Comparison of ENCODE assay signal across 15 mouse cellular contexts in genomic region chr10:16893316-16893715, GRCm38 (mm10).
"Had no signal": no experiment of that assay in that cellular context is flagged by ENCODE, and none has a peak within 500 bp of the region (broad histone marks: within the 10 kb centered on the region; RNA-seq: fewer than 3 reads in every experiment).

No protein-coding gene starts in this region.

- DNase-seq: heart, postnatal 14 days; heart, postnatal 36 days; heart, postnatal 4 days; kidney, adult 11 months; kidney, adult 18-20 months; kidney, adult 2 months; kidney, adult 8-10 months; kidney, adult 9 months; kidney, postnatal 10 days; kidney, postnatal 14 days; kidney, postnatal 25 days; kidney, postnatal 36 days; kidney, postnatal 4 days; layer of hippocampus, adult 9-11 months; layer of hippocampus, postnatal 36 days had no signal
